Mouse (Mus musculus) kidney, adult 2 months (tissue): Measurements from ENCODE around the gene Rgl2.

Source experiments
- CTCF ChIP-seq: fragments of 200-500 bp; conservative IDR thresholded peaks from 2 replicates; pipeline ENCODE4 v1.5.1; 2011; ENCODE audit warnings: low read depth, mild to moderate bottlenecking, control low read depth, low read length, moderate library complexity, mixed read lengths; ENCODE audit not compliant: insufficient read depth, insufficient read length
- POLR2A ChIP-seq: fragments of 200-500 bp; IDR thresholded peaks from one replicate; pipeline ENCODE4 v1.6.1; 2011; ENCODE audit warnings: low read depth, low read length, control low read depth

DNA sequence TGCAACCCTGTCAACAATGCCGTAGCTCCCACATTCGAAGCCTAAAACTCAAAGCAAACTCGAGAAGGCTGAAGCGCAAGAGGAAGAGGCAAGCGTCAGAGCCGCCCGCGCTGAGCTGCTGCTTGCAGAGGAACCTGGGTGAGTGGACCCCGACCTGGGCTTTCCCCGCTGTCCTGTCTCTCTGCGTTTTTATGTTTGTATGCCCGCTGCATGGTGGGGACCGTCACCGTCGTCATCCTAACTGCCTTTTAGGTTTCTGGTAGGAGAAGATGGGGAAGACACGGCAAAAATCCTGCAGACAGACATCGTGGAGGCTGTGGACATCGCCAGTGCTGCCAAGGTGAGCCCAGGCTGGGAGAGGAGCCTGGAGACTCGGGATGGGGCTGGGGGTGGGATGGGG is 12.0 kb downstream of the Rgl2 start:
- no peak for TF ChIP-seq POLR2A
- no peak for TF ChIP-seq CTCF
